Mouse (Mus musculus) left cerebral cortex, postnatal 4 days (tissue): ENCODE measurements at regions not wholly inside any gene's neighbourhood (a gene's known extent, or its start where the extent isn't known, plus 50 kb on each side); places are given as distances from the start of the nearest gene placed in this dataset.

Experiments
- DNase-seq: peaks from one replicate; pipeline ENCODE4 v3.0.0-alpha.2; 2022
- intact Hi-C: fragments of 180-260 bp; cut with DNase I; formaldehyde crosslinking; loops from one replicate; pipeline ENCODE4 v1.15.1; 2025

GRCm38 (mm10) chr2:75054474-75055186, 229.0 kb downstream of the Mtx2 start:
- peak; percentile 35 for DNase-seq
- intact Hi-C loops, result loop anchor here (5.0 to 10.0 kb wide), 2 partner anchors 337 to 530 kb away; no protein-coding TSS in a partner anchor

GRCm38 (mm10) chr2:75055187-75055543, 229.6 kb downstream of the Mtx2 start:
- DNase-seq, result peak; percentile 50
- intact Hi-C loops, result loop anchor here (5.0 to 10.0 kb wide), 2 partner anchors 338 to 530 kb away; no protein-coding TSS in a partner anchor

GRCm38 (mm10) chr2:75061009-75061408, 235.4 kb downstream of the Mtx2 start:
- DNase-seq, result no peak
- intact Hi-C loops, result no loop called here

- intact Hi-C loops, result no loop called here
- DNase-seq, result no peak
Measured at GRCm38 (mm10) chr2:75061456-75062188, 236.0 kb downstream of the Mtx2 start.

GRCm38 (mm10) chr2:75062189-75062510, 236.5 kb downstream of the Mtx2 start:
- intact Hi-C loops, result no loop called here
- DNase-seq, result no peak

- DNase-seq, result no peak
- intact Hi-C loops, result no loop called here
Measured at GRCm38 (mm10) chr2:75064406-75065115, 239.0 kb downstream of the Mtx2 start.

GRCm38 (mm10) chr2:75065304-75065703, 239.7 kb downstream of the Mtx2 start:
- intact Hi-C loops, result no loop called here
- DNase-seq, result peak; percentile 28

- intact Hi-C loops, result no loop called here
- DNase-seq, result no peak
Measured at GRCm38 (mm10) chr2:75069321-75069720, 243.7 kb downstream of the Mtx2 start.

GRCm38 (mm10) chr2:75072021-75072420, 246.4 kb downstream of the Mtx2 start:
- DNase-seq, result no peak
- intact Hi-C loops, result no loop called here

- DNase-seq, result no peak
- intact Hi-C loops, result no loop called here
Measured at GRCm38 (mm10) chr2:75072471-75072870, 246.9 kb downstream of the Mtx2 start.

GRCm38 (mm10) chr2:75073178-75073577, 247.6 kb downstream of the Mtx2 start:
- no peak for DNase-seq
- intact Hi-C loops, result no loop called here

- DNase-seq, result no peak
- intact Hi-C loops, result no loop called here
Measured at GRCm38 (mm10) chr2:75087164-75087563, 261.6 kb downstream of the Mtx2 start.

- intact Hi-C loops, result no loop called here
- DNase-seq, result no peak
Measured at GRCm38 (mm10) chr2:75089186-75089585, 263.6 kb downstream of the Mtx2 start.

- DNase-seq, result no peak
- intact Hi-C loops, result no loop called here
Measured at GRCm38 (mm10) chr2:75089616-75090015, 264.0 kb downstream of the Mtx2 start.

GRCm38 (mm10) chr2:75090439-75090838, 264.8 kb downstream of the Mtx2 start:
- DNase-seq, result no peak
- intact Hi-C loops, result no loop called here

GRCm38 (mm10) chr2:75101501-75101900, 275.9 kb downstream of the Mtx2 start:
- intact Hi-C loops, result no loop called here
- no peak for DNase-seq

- intact Hi-C loops, result no loop called here
- no peak for DNase-seq
Measured at GRCm38 (mm10) chr2:75112751-75113150, 287.1 kb downstream of the Mtx2 start.

- intact Hi-C loops, result no loop called here
- no peak for DNase-seq
Measured at GRCm38 (mm10) chr2:75114375-75114774, 288.8 kb downstream of the Mtx2 start.

- intact Hi-C loops, result no loop called here
Measured at GRCm38 (mm10) chr2:75118348-75118926, 292.8 kb downstream of the Mtx2 start.

GRCm38 (mm10) chr2:75119599-75119998, 294.0 kb downstream of the Mtx2 start:
- no peak for DNase-seq
- intact Hi-C loops, result no loop called here

More at GRCm38 (mm10) chr2:75118348-75118926, 292.8 kb downstream of the Mtx2 start:
- DNase-seq, result no peak
